Comparison of ENCODE assay signal across 13 mouse cellular contexts in the genomic region with DNA sequence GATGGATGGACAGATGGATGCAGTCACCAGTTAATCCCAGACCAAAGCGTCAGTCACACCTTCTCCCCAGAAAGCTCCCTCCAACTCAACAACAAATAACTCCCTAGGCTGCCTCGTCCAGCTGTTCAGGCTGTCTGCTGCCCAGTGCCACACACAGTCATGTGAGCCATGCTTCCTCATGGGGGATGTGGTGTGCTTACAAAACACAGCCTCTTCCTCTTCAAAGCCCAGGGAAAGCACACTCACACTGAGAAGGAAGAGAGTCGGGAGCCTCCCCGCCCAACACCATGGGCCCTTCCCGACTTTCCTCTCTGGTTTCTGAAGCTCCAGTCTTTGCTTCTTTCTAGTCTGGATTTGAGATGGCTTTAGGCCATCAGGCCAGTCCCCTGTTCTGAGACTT.
A peak's percentile ranks its signal among the peaks of the same experiment; 100 is the strongest.
DNase-seq lines count a peak whose midpoint lies in the region; ATAC-seq and TF ChIP-seq lines count a peak whose summit lies in the region.
"Had no signal": no experiment of that assay in that cellular context is flagged by ENCODE, and none has a peak within 500 bp of the region (broad histone marks: within the 10 kb centered on the region; RNA-seq: fewer than 3 reads in every experiment).

No protein-coding gene starts in this region.

- ATAC-seq in hematopoietic stem cell, adult 5-6 weeks (replicated peaks in 1 of 2; ENCODE audit: insufficient read depth in 1 of 2, low FRiP score in 2 of 2, low TSS enrichment in 1 of 2, low read depth in 1 of 2, poor library complexity in 2 of 2, severe bottlenecking in 2 of 2), result peak; percentile 68 to 78

- no peak for TF ChIP-seq CTCF in gastrocnemius, adult 2 months (IDR thresholded peaks at IDR 0.05)

- intact Hi-C loops in gastrocnemius, adult 2 months (cut with DNase I), result no loop called here
- intact Hi-C loops in gastrocnemius, postnatal 36 days (cut with DNase I), result no loop called here

- no peak overlapping the region for H3K4me3 ChIP-seq in gastrocnemius, adult 2 months
- H3K4me3 ChIP-seq: heart, embryonic 10.5 days; neural tube, embryonic 13.5 days had no signal

- peak overlapping the region; percentile 17; the same call in 1 of the 2 replicates for H3K27ac ChIP-seq in gastrocnemius, adult 2 months
- H3K27ac ChIP-seq: heart, embryonic 10.5 days; liver, embryonic 14.5 days; neural tube, embryonic 13.5 days had no signal

- DNase-seq in gastrocnemius, adult 2 months, result no peak
- no peak for DNase-seq in gastrocnemius, postnatal 36 days
- DNase-seq in B cell, adult 2 months, result peak; percentile 37 to 38
- DNase-seq in lung, postnatal 36 days, result peak; percentile 72
- no peak for DNase-seq in adrenal gland, postnatal 36 days
- no peak for DNase-seq in cerebellum, adult 11-12 months
- DNase-seq in right cerebral cortex, postnatal 25 days, result no peak
- DNase-seq: cerebellum, adult 2 months; kidney, adult 11 months had no signal

Comparison
In these comparisons a context has a peak if more than half of its experiments do, and no peak if none do; other contexts are left out.
1. DNase-seq: peak in B cell, adult 2 months (2 of 2) and lung, postnatal 36 days (single experiment); none in gastrocnemius, adult 2 months (single experiment), gastrocnemius, postnatal 36 days (0 of 2), adrenal gland, postnatal 36 days (0 of 2), cerebellum, adult 11-12 months (single experiment) and right cerebral cortex, postnatal 25 days (single experiment).